Mouse (Mus musculus): ENCODE data around the gene Rtn1.

DNA sequence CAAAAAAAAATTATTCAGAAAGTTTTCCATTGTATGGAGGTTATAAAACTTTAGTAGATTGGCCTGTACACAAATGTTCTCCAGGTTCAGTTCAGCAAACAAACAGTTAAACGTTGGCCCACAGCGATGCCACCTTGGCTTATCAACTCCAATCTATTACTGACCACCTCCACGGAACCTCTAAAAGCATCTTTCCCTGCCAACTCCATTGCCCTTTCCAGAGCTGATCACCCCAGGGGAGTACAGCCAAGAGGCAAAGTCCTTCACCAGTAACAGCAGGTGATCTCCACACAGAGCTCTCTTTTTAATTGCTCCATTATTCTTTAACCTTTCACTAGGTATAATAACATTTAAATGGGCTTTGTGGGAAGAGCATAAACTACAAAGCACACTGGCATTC is 120.6 kb downstream of the Rtn1 start:
- TF ChIP-seq CTCF (IDR thresholded peaks at IDR 0.05; ENCODE audit: borderline replicate concordance, insufficient read depth, low read depth, low read length) (no peak), POLR2A (IDR thresholded peaks at IDR 0.05; ENCODE audit: borderline replicate concordance, insufficient read depth, low read length) (no peak)

Measured in cerebellum, adult 2 months (tissue).